In the genomic region with DNA sequence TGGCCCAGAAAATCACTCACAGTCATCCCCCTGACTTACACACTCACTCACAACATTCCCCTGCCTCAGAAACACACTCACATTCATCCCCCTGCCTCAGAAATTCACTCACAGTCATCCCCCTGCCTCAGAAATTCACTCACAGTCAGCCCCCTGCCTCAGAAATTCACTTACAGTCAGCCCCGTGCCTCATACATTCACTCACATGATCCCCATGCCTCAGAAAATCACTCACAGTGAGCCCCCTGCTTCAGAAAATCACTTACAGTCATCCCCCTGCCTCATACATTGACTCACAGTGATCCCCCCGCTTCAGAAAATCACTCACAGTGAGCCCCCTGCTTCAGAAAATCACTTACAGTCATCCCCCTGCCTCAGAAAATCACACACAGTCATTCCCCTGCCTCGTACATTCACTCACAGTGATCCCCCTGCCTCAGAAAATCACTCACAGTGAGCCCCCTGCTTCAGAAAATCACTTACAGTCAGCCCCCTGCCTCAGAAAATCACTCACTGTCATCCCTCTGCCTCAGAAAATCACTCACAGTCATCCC, we compare ENCODE assay signal across 8 mouse cellular contexts. TPM values are rescaled to one million over a fixed set of nuclear protein-coding genes. Genes with fewer than 3 reads are reported as not detected.
A peak's percentile ranks its signal among the peaks of the same experiment; 100 is the strongest.
DNase-seq lines count a peak whose midpoint lies in the region; ATAC-seq and TF ChIP-seq lines count a peak whose summit lies in the region.
"Not testable (repeated sequence)": the region's sequence is repeated elsewhere in the genome, so short reads cannot be mapped to it uniquely, and the experiment has no call there.

No protein-coding gene starts in this region.

- TF ChIP-seq CTCF in hindbrain, postnatal 0 days (IDR thresholded peaks at IDR 0.05; ENCODE audit: low read depth), result not testable (repeated sequence)

- H3K9me3 ChIP-seq in embryonic facial prominence, embryonic 11.5 days (replicated peaks; ENCODE audit: control insufficient read depth, low read length), result peaks cover 46% of the 10 kb centered on the region
- H3K9me3 ChIP-seq in heart, embryonic 10.5 days, result peaks cover 54% of the 10 kb centered on the region
- H3K9me3 ChIP-seq in hindbrain, postnatal 0 days (ENCODE audit: low read length), result peaks cover 13% of the 10 kb centered on the region
- H3K9me3 ChIP-seq in limb, embryonic 14.5 days (ENCODE audit: control insufficient read depth, low read length), result peaks cover 53% of the 10 kb centered on the region
- H3K9me3 ChIP-seq in midbrain, embryonic 11.5 days (ENCODE audit: control insufficient read depth, low read length), result peaks cover 27% of the 10 kb centered on the region

- 0 out of 2 replicates have a peak overlapping the region, but pooled peaks have one; percentile 6 for H3K27ac ChIP-seq in embryonic facial prominence, embryonic 11.5 days (replicated peaks; ENCODE audit: low read depth, low read length)
- not testable (repeated sequence) for H3K27ac ChIP-seq in heart, embryonic 10.5 days; hindbrain, postnatal 0 days; limb, embryonic 14.5 days (replicated peaks; ENCODE audit: low read depth, low read length)
- H3K27ac ChIP-seq in midbrain, embryonic 11.5 days (ENCODE audit: low read depth, low read length), result peak overlapping the region; percentile 4

- H3K4me1 ChIP-seq in embryonic facial prominence, embryonic 11.5 days (ENCODE audit: control insufficient read depth, insufficient read depth, low read length); heart, embryonic 10.5 days; hindbrain, postnatal 0 days (ENCODE audit: insufficient read depth, low read length); limb, embryonic 14.5 days (ENCODE audit: control insufficient read depth, insufficient read depth, low read length): not testable (repeated sequence)
- peaks cover 21% of the 10 kb centered on the region for H3K4me1 ChIP-seq in midbrain, embryonic 11.5 days (ENCODE audit: control insufficient read depth, insufficient read depth, low read length)

- H3K9ac ChIP-seq in embryonic facial prominence, embryonic 11.5 days (replicated peaks; ENCODE audit: low read length); hindbrain, postnatal 0 days (replicated peaks; ENCODE audit: low read length); limb, embryonic 14.5 days (ENCODE audit: low read depth, low read length, severe bottlenecking); midbrain, embryonic 11.5 days (ENCODE audit: low read length): not testable (repeated sequence)

- not testable (repeated sequence) for H3K27me3 ChIP-seq in embryonic facial prominence, embryonic 11.5 days (ENCODE audit: control insufficient read depth, insufficient read depth, low read length); heart, embryonic 10.5 days (ENCODE audit: insufficient read depth, poor library complexity, severe bottlenecking); hindbrain, postnatal 0 days (ENCODE audit: insufficient read depth, low read length); limb, embryonic 14.5 days (ENCODE audit: control insufficient read depth, insufficient read depth, low read length); midbrain, embryonic 11.5 days (ENCODE audit: control insufficient read depth, insufficient read depth, low read length)

- 45% methylated on average over 3 of the region's 3 CpGs for WGBS in embryonic facial prominence, embryonic 11.5 days
- WGBS in heart, embryonic 10.5 days, result 49% methylated on average over 3 of the region's 3 CpGs
- 52% methylated on average over 3 of the region's 3 CpGs for WGBS in hindbrain, postnatal 0 days
- 54% methylated on average over 3 of the region's 3 CpGs for WGBS in limb, embryonic 14.5 days
- WGBS in midbrain, embryonic 11.5 days, result 45% methylated on average over 3 of the region's 3 CpGs

- ATAC-seq in embryonic facial prominence, embryonic 11.5 days (replicated peaks; ENCODE audit: insufficient number of reproducible peaks, low FRiP score, low TSS enrichment, low read depth); hindbrain, postnatal 0 days; limb, embryonic 14.5 days (ENCODE audit: low FRiP score, low read depth); midbrain, embryonic 11.5 days (ENCODE audit: low FRiP score): not testable (repeated sequence)

- DNase-seq in CD4-positive, CD25-positive, alpha-beta regulatory T cell, adult 2 months (ENCODE audit: low read depth, low spot score), result peak; percentile 37
- DNase-seq in adrenal gland, postnatal 14 days, result peak; percentile 15
- peak; percentile 16 for DNase-seq in embryonic facial prominence, embryonic 11.5 days (ENCODE audit: low spot score)
- peak; percentile 81 for DNase-seq in heart, embryonic 10.5 days (ENCODE audit: low spot score)
- peak; percentile 1 for DNase-seq in hindbrain, postnatal 0 days (ENCODE audit: low spot score)
- DNase-seq in limb, embryonic 14.5 days (ENCODE audit: low spot score), result peak; percentile 3
- peak; percentile 57 for DNase-seq in midbrain, embryonic 11.5 days (ENCODE audit: low spot score, missing footprints)
- peak; percentile 83 for DNase-seq in retina, postnatal 1 day

- not testable (repeated sequence) for H3K36me3 ChIP-seq in embryonic facial prominence, embryonic 11.5 days (replicated peaks; ENCODE audit: control insufficient read depth, insufficient read depth, low read depth, low read length); hindbrain, postnatal 0 days (ENCODE audit: insufficient read depth, low read length)
- H3K36me3 ChIP-seq in heart, embryonic 10.5 days, result peaks cover 13% of the 10 kb centered on the region
- peaks cover 13% of the 10 kb centered on the region for H3K36me3 ChIP-seq in limb, embryonic 14.5 days (ENCODE audit: control insufficient read depth, insufficient read depth, low read length)
- H3K36me3 ChIP-seq in midbrain, embryonic 11.5 days (ENCODE audit: control insufficient read depth, insufficient read depth, low read length), result peaks cover 14% of the 10 kb centered on the region

- TF ChIP-seq POLR2A in limb, embryonic 14.5 days (IDR thresholded peaks at IDR 0.05; ENCODE audit: borderline replicate concordance, extremely low read depth, insufficient read depth, insufficient read length), result not testable (repeated sequence)

- H3K4me3 ChIP-seq in embryonic facial prominence, embryonic 11.5 days (ENCODE audit: low read depth, low read length); heart, embryonic 10.5 days; hindbrain, postnatal 0 days (ENCODE audit: low read length); limb, embryonic 14.5 days (replicated peaks; ENCODE audit: low read length); midbrain, embryonic 11.5 days (ENCODE audit: low read depth, low read length): not testable (repeated sequence)

- not testable (repeated sequence) for H3K4me2 ChIP-seq in embryonic facial prominence, embryonic 11.5 days (ENCODE audit: low read depth, low read length); hindbrain, postnatal 0 days (ENCODE audit: low read depth, low read length); limb, embryonic 14.5 days (replicated peaks; ENCODE audit: low read depth, low read length, severe bottlenecking); midbrain, embryonic 11.5 days

RNA-seq across cellular contexts. Expression of a gene that starts 2.7 kb away (rescaled TPM):
- total RNA-seq in adrenal gland, postnatal 14 days (2021), result 129 and 342 TPM in 2 replicates
- 154 and 162 TPM in 2 replicates for polyA plus RNA-seq in embryonic facial prominence, embryonic 11.5 days (2014; fragmentation: Nextera tagmentation; extraction: Ambion mirVana)
- polyA plus RNA-seq in heart, embryonic 10.5 days (2016; fragmentation: Nextera tagmentation; extraction: Ambion mirVana), result 121 and 172 TPM in 2 replicates
- 8.3 and 87.1 TPM in 2 replicates for total RNA-seq in hindbrain, postnatal 0 days (2014; rRNA removed)
- 194 and 245 TPM in 2 replicates for polyA plus RNA-seq in hindbrain, postnatal 0 days (2015; fragmentation: Nextera tagmentation; extraction: Ambion mirVana)
- 580 and 2,943 TPM in 2 replicates for polyA plus RNA-seq in limb, embryonic 14.5 days (2012; rRNA removed)
- polyA plus RNA-seq in limb, embryonic 14.5 days (2014; fragmentation: Nextera tagmentation; extraction: Ambion mirVana), result 187 and 412 TPM in 2 replicates
- 177 and 189 TPM in 2 replicates for polyA plus RNA-seq in midbrain, embryonic 11.5 days (2014; fragmentation: Nextera tagmentation; extraction: Ambion mirVana)

Comparison
In these comparisons a context has a peak if more than half of its experiments do, and no peak if none do; other contexts are left out.
1. DNase-seq: peak in every context shown above with its lines; median percentile 83 in retina, postnatal 1 day; 81 in heart, embryonic 10.5 days; 57 in midbrain, embryonic 11.5 days; 37 in CD4-positive, CD25-positive, alpha-beta regulatory T cell, adult 2 months; 16 in embryonic facial prominence, embryonic 11.5 days; 15 in adrenal gland, postnatal 14 days; 3 in limb, embryonic 14.5 days; 1 in hindbrain, postnatal 0 days.